Mouse (Mus musculus) gastrocnemius, postnatal 10 days (tissue): ENCODE results near the gene Ifng. TPM values are rescaled to one million over a fixed set of nuclear protein-coding genes. Genes with fewer than 3 reads are reported as not detected.
"Not testable (repeated sequence)": the region's sequence is repeated elsewhere in the genome, so short reads cannot be mapped to it uniquely, and the experiment has no call there.

Experiments used
- DNase-seq: peaks from one replicate; pipeline ENCODE4 v3.0.0; 2021; ENCODE audit warnings: mixed read lengths
- long read RNA-seq, 2 experiments: library from polyadenylated mRNA; stranded (forward); transcript quantifications; one replicate each; pipeline ENCODE4 v2.0.0; 2021
- total RNA-seq, 2 experiments: library from RNA; stranded (reverse); gene quantifications; 2 replicates each; pipeline ENCODE4 v1.2.3; 2021

Gene Ifng
- not detected for total RNA-seq
- long read RNA-seq, experiment 1: 0 reads
- long read RNA-seq, experiment 2: 0 reads

- DNase-seq: no peak
Observed at GRCm38 (mm10) chr10:118440742-118441240, at the start of gene Ifng. Gene Ifng (plus strand): TSS chr10:118441046.

- no peak for DNase-seq
Observed at GRCm38 (mm10) chr10:118399917-118400316, 40.9 kb upstream of the Ifng start.

GRCm38 (mm10) chr10:118406463-118407221 is 34.2 kb upstream of the Ifng start:
- no peak for DNase-seq

- DNase-seq: peak; percentile 22
Observed at GRCm38 (mm10) chr10:118411377-118411776, 29.5 kb upstream of the Ifng start.

- DNase-seq: no peak
Observed at GRCm38 (mm10) chr10:118412774-118413173, 28.1 kb upstream of the Ifng start.

- no peak for DNase-seq
Observed at GRCm38 (mm10) chr10:118419000-118419425, 21.8 kb upstream of the Ifng start.

- no peak for DNase-seq
Observed at GRCm38 (mm10) chr10:118420896-118421295, 19.9 kb upstream of the Ifng start.

- no peak for DNase-seq
Observed at GRCm38 (mm10) chr10:118435501-118435900, 5.3 kb upstream of the Ifng start.

GRCm38 (mm10) chr10:118441898-118442297 is 1.1 kb downstream of the Ifng start:
- DNase-seq: no peak

- DNase-seq: no peak
Observed at GRCm38 (mm10) chr10:118442999-118443398, 2.2 kb downstream of the Ifng start.

GRCm38 (mm10) chr10:118445021-118445420 is 4.2 kb downstream of the Ifng start:
- DNase-seq: no peak

GRCm38 (mm10) chr10:118445502-118445901 is 4.7 kb downstream of the Ifng start:
- no peak for DNase-seq

GRCm38 (mm10) chr10:118445978-118446377 is 5.1 kb downstream of the Ifng start:
- no peak for DNase-seq

- DNase-seq: no peak
Observed at GRCm38 (mm10) chr10:118451747-118452146, 10.9 kb downstream of the Ifng start.

- no peak for DNase-seq
Observed at GRCm38 (mm10) chr10:118458729-118459128, 17.9 kb downstream of the Ifng start.

- no peak for DNase-seq
Observed at GRCm38 (mm10) chr10:118461126-118461767, 20.4 kb downstream of the Ifng start.

GRCm38 (mm10) chr10:118466481-118466880 is 25.6 kb downstream of the Ifng start:
- peak; percentile 22 for DNase-seq

GRCm38 (mm10) chr10:118469047-118469446 is 28.2 kb downstream of the Ifng start:
- no peak for DNase-seq

GRCm38 (mm10) chr10:118470296-118470957 is 29.6 kb downstream of the Ifng start:
- no peak for DNase-seq

- not testable (repeated sequence) for DNase-seq
Observed at GRCm38 (mm10) chr10:118472846-118473245, 32.0 kb downstream of the Ifng start.

GRCm38 (mm10) chr10:118476696-118477095 is 35.9 kb downstream of the Ifng start:
- no peak for DNase-seq

GRCm38 (mm10) chr10:118477297-118477696 is 36.5 kb downstream of the Ifng start:
- DNase-seq: no peak

GRCm38 (mm10) chr10:118479244-118479643 is 38.4 kb downstream of the Ifng start:
- no peak for DNase-seq
